Mouse (Mus musculus) granulocyte monocyte progenitor cell, adult 5-6 weeks (primary cell): ENCODE data around the gene Hist1h2ao. TPM values are rescaled to one million over a fixed set of nuclear protein-coding genes. Genes with fewer than 3 reads are reported as not detected.
"Not testable (repeated sequence)": the region's sequence is repeated elsewhere in the genome, so short reads cannot be mapped to it uniquely, and the experiment has no call there.

ENCODE experiments used
- ATAC-seq: replicated peaks from 2 replicates; pipeline ENCODE4 v1.8.0; 2016; ENCODE audit warnings: mild to moderate bottlenecking, moderate TSS enrichment, inconsistent platforms; ENCODE audit not compliant: poor library complexity, severe bottlenecking
- total RNA-seq, 2 experiments: library from RNA; stranded (forward) in 1 of 2; stranded (reverse) in 1 of 2; fragments of 200-712, 200-1000 nt in 1 of 2; fragments of >200 nt in 1 of 2; fragmentation: Nextera tagmentation in 1 of 2; gene quantifications; 2 replicates each; pipeline ENCODE4 v1.2.3; 2014 to 2017

Gene Hist1h2ao
- total RNA-seq, 2 experiments from 2014 or later: 38.4 TPM; not detected in 1

- peak; percentile 93 for ATAC-seq
Observed at GRCm38 (mm10) chr13:21803058-21803457, 7.2 kb upstream of the Hist1h2ao start.

- ATAC-seq: peak; percentile 21
Observed at GRCm38 (mm10) chr13:21811074-21811473, 809 bp downstream of the Hist1h2ao start.

GRCm38 (mm10) chr13:21811539-21811938 is 1.3 kb downstream of the Hist1h2ao start, which contains the start of gene Hist1h4m:
Gene Hist1h4m, plus strand, starts transcription at chr13:21811746.
- ATAC-seq: peak; percentile 50

- peak; percentile 28 for ATAC-seq
Observed at GRCm38 (mm10) chr13:21812092-21812491, 1.8 kb downstream of the Hist1h2ao start.

- peak; percentile 55; the same call in 1 of the 2 replicates for ATAC-seq
Observed at GRCm38 (mm10) chr13:21820082-21820890, 10.0 kb downstream of the Hist1h2ao start.

GRCm38 (mm10) chr13:21828511-21828910 is 18.2 kb downstream of the Hist1h2ao start:
- no peak for ATAC-seq

GRCm38 (mm10) chr13:21830344-21830743 is 20.1 kb downstream of the Hist1h2ao start:
- no peak for ATAC-seq

GRCm38 (mm10) chr13:21831418-21832394 is 21.4 kb downstream of the Hist1h2ao start, which contains the start of gene Hist1h4n:
Gene Hist1h4n, minus strand, starts transcription at chr13:21832196.
- ATAC-seq: peak; percentile 46

GRCm38 (mm10) chr13:21833461-21833860 is 23.2 kb downstream of the Hist1h2ao start, which contains the start of the genes Hist1h2ap and Hist1h2br:
Gene Hist1h2ap, minus strand, starts transcription at chr13:21833507.
Gene Hist1h2br, plus strand, starts transcription at chr13:21833743.
- ATAC-seq: peak; percentile 68

- peak; percentile 90 for ATAC-seq
Observed at GRCm38 (mm10) chr13:21840508-21840907, 30.2 kb downstream of the Hist1h2ao start.

- peak; percentile 86 for ATAC-seq
Observed at GRCm38 (mm10) chr13:21846356-21846755, 36.1 kb downstream of the Hist1h2ao start.

- no peak for ATAC-seq
Observed at GRCm38 (mm10) chr13:21847883-21848282, 37.6 kb downstream of the Hist1h2ao start.

- not testable (repeated sequence) for ATAC-seq
Observed at GRCm38 (mm10) chr13:21850696-21851095, 40.4 kb downstream of the Hist1h2ao start.

- ATAC-seq: peak; percentile 70
Observed at GRCm38 (mm10) chr13:21852215-21852945, 42.1 kb downstream of the Hist1h2ao start.

- ATAC-seq: no peak
Observed at GRCm38 (mm10) chr13:21855146-21855545, 44.9 kb downstream of the Hist1h2ao start.

- no peak for ATAC-seq
Observed at GRCm38 (mm10) chr13:21855698-21856162, 45.5 kb downstream of the Hist1h2ao start.
